Mouse (Mus musculus) thymus, adult 2 months (tissue): ENCODE results near the gene Sesn2. TPM values are rescaled to one million over a fixed set of nuclear protein-coding genes. Genes with fewer than 3 reads are reported as not detected.

ENCODE experiments used
- DNase-seq: peaks from one replicate; pipeline ENCODE4 v3.0.0; 2021
- H3K27ac ChIP-seq: fragments of 200-500 bp; 2 replicates; pipeline ENCODE4 v1.5.1; 2012; ENCODE audit warnings: low read length, control low read depth; ENCODE audit not compliant: control insufficient read depth, insufficient read depth
- H3K27me3 ChIP-seq: fragments of 200-500 bp; 2 replicates; pipeline ENCODE4 v1.6.1; 2012; ENCODE audit warnings: mild to moderate bottlenecking, low read length, moderate library complexity, mixed read lengths; ENCODE audit not compliant: control insufficient read depth, insufficient read depth
- H3K36me3 ChIP-seq: fragments of 200-500 bp; 2 replicates; pipeline ENCODE4 v1.6.1; 2012; ENCODE audit warnings: mild to moderate bottlenecking, low read length, moderate library complexity; ENCODE audit not compliant: control insufficient read depth, insufficient read depth
- H3K4me1 ChIP-seq: fragments of 200-500 bp; replicated peaks from 2 replicates; pipeline ENCODE4 v1.6.1; 2012; ENCODE audit warnings: low read length; ENCODE audit not compliant: control insufficient read depth, insufficient read depth
- H3K4me3 ChIP-seq: fragments of 200-500 bp; 2 replicates; pipeline ENCODE4 v1.5.1; 2012; ENCODE audit warnings: mild to moderate bottlenecking, low read length, control low read depth, moderate library complexity; ENCODE audit not compliant: control insufficient read depth, insufficient read depth
- CTCF ChIP-seq: fragments of 200-500 bp; IDR thresholded peaks from 2 replicates; pipeline ENCODE4 v1.5.1; 2012; ENCODE audit warnings: mild to moderate bottlenecking, control low read depth, low read length, moderate library complexity, borderline replicate concordance; ENCODE audit not compliant: control insufficient read depth, poor library complexity, insufficient read depth; ENCODE audit errors: extremely low read depth
- POLR2A ChIP-seq: fragments of 200-500 bp; IDR thresholded peaks from 2 replicates; pipeline ENCODE4 v1.6.1; 2012; ENCODE audit warnings: mild to moderate bottlenecking, low read length, control low read depth, moderate library complexity; ENCODE audit not compliant: control insufficient read depth, poor library complexity, insufficient read depth; ENCODE audit errors: extremely low read depth
- whole genome bisulfite sequencing: fragments of 180-500 bp; shearing (Covaris S2); methylation state at CpG from one replicate; pipeline ENCODE4 v1.1.7; 2018; 5-methylcytosine and 5-hydroxymethylcytosine counted together
- polyA plus RNA-seq: library from polyadenylated mRNA; depleted of rRNA; stranded (reverse); fragments of >200 nt; gene quantifications from 2 replicates; pipeline ENCODE4 v1.2.3, GENCODE M21; 2012

The Sesn2 gene
- polyA plus RNA-seq, 1 experiment, result 13.2 TPM

- TF ChIP-seq CTCF (no peak), POLR2A (no peak)
- WGBS, result 65% methylated on average over 10 of the region's 10 CpGs
- H3K4me1 ChIP-seq, result peaks cover 10% of the 10 kb centered on the region
- DNase-seq, result no peak
- no peak overlapping the region for H3K4me3 ChIP-seq
- no peaks in the 10 kb centered on the region for H3K36me3 ChIP-seq
- H3K27me3 ChIP-seq, result no peaks in the 10 kb centered on the region
- no peak overlapping the region for H3K27ac ChIP-seq
Observed at GRCm38 (mm10) chr4:132505800-132506199, 4.5 kb downstream of the Sesn2 start.

- 64% methylated on average over 6 of the region's 6 CpGs for WGBS
- TF ChIP-seq POLR2A, result no peak
- TF ChIP-seq CTCF, result no peak
- peaks cover 6% of the 10 kb centered on the region for H3K4me1 ChIP-seq
- no peaks in the 10 kb centered on the region for H3K27me3 ChIP-seq
- no peaks in the 10 kb centered on the region for H3K36me3 ChIP-seq
- no peak for DNase-seq
- H3K4me3 ChIP-seq, result no peak overlapping the region
- H3K27ac ChIP-seq, result no peak overlapping the region
Observed at GRCm38 (mm10) chr4:132505034-132505738, 5.1 kb downstream of the Sesn2 start.

- 94% methylated on average over 11 of the region's 11 CpGs for WGBS
- H3K4me1 ChIP-seq, result no peaks in the 10 kb centered on the region
- no peak overlapping the region for H3K4me3 ChIP-seq
- no peak overlapping the region for H3K27ac ChIP-seq
- no peaks in the 10 kb centered on the region for H3K36me3 ChIP-seq
- no peak for TF ChIP-seq POLR2A
- TF ChIP-seq CTCF, result no peak
- no peaks in the 10 kb centered on the region for H3K27me3 ChIP-seq
- no peak for DNase-seq
Observed at GRCm38 (mm10) chr4:132503344-132503743, 7.0 kb downstream of the Sesn2 start.

- WGBS, result 96% methylated on average over 6 of the region's 6 CpGs
- Histone ChIP-seq H3K36me3 (peaks cover 7% of the 10 kb centered on the region; the same call in 1 of the 2 replicates), H3K4me1 (no peaks in the 10 kb centered on the region), H3K4me3 (no peak overlapping the region), H3K27ac (no peak overlapping the region), H3K27me3 (no peaks in the 10 kb centered on the region)
- TF ChIP-seq POLR2A (no peak), CTCF (no peak)
- DNase-seq, result no peak
Observed at GRCm38 (mm10) chr4:132501639-132502038, 8.7 kb downstream of the Sesn2 start.

- no peak overlapping the region for H3K4me3 ChIP-seq
- no peaks in the 10 kb centered on the region for H3K4me1 ChIP-seq
Observed at GRCm38 (mm10) chr4:132494271-132494918, 15.9 kb downstream of the Sesn2 start.

GRCm38 (mm10) chr4:132492178-132493060 is 17.9 kb downstream of the Sesn2 start:
- DNase-seq, result no peak
- H3K27ac ChIP-seq, result no peak overlapping the region
- H3K36me3 ChIP-seq, result peaks cover 8% of the 10 kb centered on the region; the same call in 1 of the 2 replicates
- TF ChIP-seq CTCF (no peak), POLR2A (no peak)
- H3K4me1 ChIP-seq, result no peaks in the 10 kb centered on the region
- H3K27me3 ChIP-seq, result no peaks in the 10 kb centered on the region
- 90% methylated on average over 10 of the region's 10 CpGs for WGBS
- H3K4me3 ChIP-seq, result no peak overlapping the region

More at GRCm38 (mm10) chr4:132494271-132494918, 15.9 kb downstream of the Sesn2 start:
- WGBS, result 32% methylated on average over 20 of the region's 20 CpGs
- Histone ChIP-seq H3K27ac (no peak overlapping the region), H3K27me3 (no peaks in the 10 kb centered on the region), H3K36me3 (peaks cover 8% of the 10 kb centered on the region; the same call in 1 of the 2 replicates)
- TF ChIP-seq POLR2A (no peak), CTCF (no peak)
- DNase-seq, result no peak
